Mouse (Mus musculus): ENCODE data around the gene Rbm44. TPM values are rescaled to one million over a fixed set of nuclear protein-coding genes. Genes with fewer than 3 reads are reported as not detected.

The Rbm44 gene
- polyA plus RNA-seq (2012; ENCODE audit: insufficient read depth, low replicate concordance): 0.07 TPM in 1 of 2 replicates, not detected in the other

GRCm38 (mm10) chr1:91144813-91145212, at the start of gene Rbm44:
Gene Rbm44, plus strand, starts transcription at chr1:91145089.
- no peaks in the 10 kb centered on the region for H3K4me1 ChIP-seq
- H3K27me3 ChIP-seq (replicated peaks): peaks cover 31% of the 10 kb centered on the region
- peaks cover 5% of the 10 kb centered on the region for H3K9me3 ChIP-seq
- no peaks in the 10 kb centered on the region for H3K36me3 ChIP-seq (replicated peaks; ENCODE audit: low read length)
- no peak within 1 kb of the TSS for H3K4me3 ChIP-seq (replicated peaks)
- TF ChIP-seq GATA1 (IDR thresholded peaks at IDR 0.05; ENCODE audit: borderline replicate concordance, low read length) (no peak), FLI1 (IDR thresholded peaks at IDR 0.05; ENCODE audit: low read length) (no peak)

- Histone ChIP-seq H3K4me1 (peaks cover 95% of the 10 kb centered on the region), H3K36me3 (replicated peaks; ENCODE audit: low read length) (peaks cover 24% of the 10 kb centered on the region), H3K9me3 (no peaks in the 10 kb centered on the region), H3K27me3 (replicated peaks) (no peaks in the 10 kb centered on the region), H3K4me3 (replicated peaks) (no peak overlapping the region)
- TF ChIP-seq GATA1 (IDR thresholded peaks at IDR 0.05; ENCODE audit: borderline replicate concordance, low read length) (no peak), FLI1 (IDR thresholded peaks at IDR 0.05; ENCODE audit: low read length) (no peak)
Measured at GRCm38 (mm10) chr1:91095258-91095657, 49.6 kb upstream of the Rbm44 start.

- Histone ChIP-seq H3K27me3 (replicated peaks) (no peaks in the 10 kb centered on the region), H3K4me1 (peaks cover 89% of the 10 kb centered on the region), H3K36me3 (replicated peaks; ENCODE audit: low read length) (peaks cover 25% of the 10 kb centered on the region), H3K9me3 (no peaks in the 10 kb centered on the region), H3K4me3 (replicated peaks) (no peak overlapping the region)
- no peak for TF ChIP-seq GATA1 (IDR thresholded peaks at IDR 0.05; ENCODE audit: borderline replicate concordance, low read length)
- TF ChIP-seq FLI1 (IDR thresholded peaks at IDR 0.05; ENCODE audit: low read length): no peak
Measured at GRCm38 (mm10) chr1:91095853-91096252, 49.0 kb upstream of the Rbm44 start.

GRCm38 (mm10) chr1:91096490-91096889, 48.4 kb upstream of the Rbm44 start:
- Histone ChIP-seq H3K27me3 (replicated peaks) (no peaks in the 10 kb centered on the region), H3K4me3 (replicated peaks) (no peak overlapping the region), H3K4me1 (peaks cover 84% of the 10 kb centered on the region), H3K9me3 (no peaks in the 10 kb centered on the region), H3K36me3 (replicated peaks; ENCODE audit: low read length) (peaks cover 27% of the 10 kb centered on the region)
- TF ChIP-seq GATA1 (IDR thresholded peaks at IDR 0.05; ENCODE audit: borderline replicate concordance, low read length) (no peak), FLI1 (IDR thresholded peaks at IDR 0.05; ENCODE audit: low read length) (no peak)

GRCm38 (mm10) chr1:91097283-91097834, 47.5 kb upstream of the Rbm44 start:
- no peak for TF ChIP-seq FLI1 (IDR thresholded peaks at IDR 0.05; ENCODE audit: low read length)
- TF ChIP-seq GATA1 (IDR thresholded peaks at IDR 0.05; ENCODE audit: borderline replicate concordance, low read length): no peak
- Histone ChIP-seq H3K4me3 (replicated peaks) (no peak overlapping the region), H3K36me3 (replicated peaks; ENCODE audit: low read length) (peaks cover 31% of the 10 kb centered on the region), H3K4me1 (peaks cover 75% of the 10 kb centered on the region), H3K9me3 (no peaks in the 10 kb centered on the region), H3K27me3 (replicated peaks) (no peaks in the 10 kb centered on the region)

GRCm38 (mm10) chr1:91098887-91099286, 46.0 kb upstream of the Rbm44 start:
- Histone ChIP-seq H3K27me3 (replicated peaks) (no peaks in the 10 kb centered on the region), H3K4me1 (peaks cover 60% of the 10 kb centered on the region), H3K4me3 (replicated peaks) (no peak overlapping the region), H3K36me3 (replicated peaks; ENCODE audit: low read length) (peaks cover 46% of the 10 kb centered on the region), H3K9me3 (no peaks in the 10 kb centered on the region)
- TF ChIP-seq FLI1 (IDR thresholded peaks at IDR 0.05; ENCODE audit: low read length): no peak
- no peak for TF ChIP-seq GATA1 (IDR thresholded peaks at IDR 0.05; ENCODE audit: borderline replicate concordance, low read length)

- H3K4me1 ChIP-seq: peaks cover 30% of the 10 kb centered on the region
- H3K36me3 ChIP-seq (replicated peaks; ENCODE audit: low read length): peaks cover 76% of the 10 kb centered on the region
- H3K9me3 ChIP-seq: no peaks in the 10 kb centered on the region
- no peak overlapping the region for H3K4me3 ChIP-seq (replicated peaks)
- H3K27me3 ChIP-seq (replicated peaks): no peaks in the 10 kb centered on the region
- TF ChIP-seq FLI1 (IDR thresholded peaks at IDR 0.05; ENCODE audit: low read length) (no peak), GATA1 (IDR thresholded peaks at IDR 0.05; ENCODE audit: borderline replicate concordance, low read length) (no peak)
Measured at GRCm38 (mm10) chr1:91101709-91102440, 43.0 kb upstream of the Rbm44 start.

- TF ChIP-seq FLI1 (IDR thresholded peaks at IDR 0.05; ENCODE audit: low read length): no peak
- TF ChIP-seq GATA1 (IDR thresholded peaks at IDR 0.05; ENCODE audit: borderline replicate concordance, low read length): no peak
- no peak overlapping the region for H3K4me3 ChIP-seq (replicated peaks)
- H3K4me1 ChIP-seq: peaks cover 28% of the 10 kb centered on the region
- no peaks in the 10 kb centered on the region for H3K9me3 ChIP-seq
- H3K36me3 ChIP-seq (replicated peaks; ENCODE audit: low read length): peaks cover 90% of the 10 kb centered on the region
- no peaks in the 10 kb centered on the region for H3K27me3 ChIP-seq (replicated peaks)
Measured at GRCm38 (mm10) chr1:91103366-91103983, 41.4 kb upstream of the Rbm44 start.

GRCm38 (mm10) chr1:91107548-91107947, 37.3 kb upstream of the Rbm44 start:
- Histone ChIP-seq H3K4me3 (replicated peaks) (no peak overlapping the region), H3K36me3 (replicated peaks; ENCODE audit: low read length) (peaks cover 93% of the 10 kb centered on the region), H3K27me3 (replicated peaks) (no peaks in the 10 kb centered on the region), H3K9me3 (no peaks in the 10 kb centered on the region), H3K4me1 (peaks cover 48% of the 10 kb centered on the region)
- TF ChIP-seq FLI1 (IDR thresholded peaks at IDR 0.05; ENCODE audit: low read length) (no peak), GATA1 (IDR thresholded peaks at IDR 0.05; ENCODE audit: borderline replicate concordance, low read length) (no peak)

GRCm38 (mm10) chr1:91109302-91109701, 35.6 kb upstream of the Rbm44 start:
- Histone ChIP-seq H3K36me3 (replicated peaks; ENCODE audit: low read length) (peaks cover 92% of the 10 kb centered on the region), H3K4me1 (peaks cover 48% of the 10 kb centered on the region), H3K27me3 (replicated peaks) (no peaks in the 10 kb centered on the region), H3K9me3 (no peaks in the 10 kb centered on the region), H3K4me3 (replicated peaks) (no peak overlapping the region)
- TF ChIP-seq GATA1 (IDR thresholded peaks at IDR 0.05; ENCODE audit: borderline replicate concordance, low read length): no peak
- TF ChIP-seq FLI1 (IDR thresholded peaks at IDR 0.05; ENCODE audit: low read length): no peak

Measured in megakaryocyte, embryonic 14.5 days (primary cell).